Mouse (Mus musculus): ENCODE measurements around the gene Gsk3b.
A peak's percentile ranks its signal among the peaks of the same experiment; 100 is the strongest.
"Not testable (repeated sequence)": the region's sequence is repeated elsewhere in the genome, so short reads cannot be mapped to it uniquely, and the experiment has no call there.

Gsk3b gene

GRCm38 (mm10) chr16:38100569-38100968, 11.8 kb downstream of the Gsk3b start:
- DNase-seq (ENCODE audit: low read depth, low spot score): no peak

GRCm38 (mm10) chr16:38105453-38105852, 16.7 kb downstream of the Gsk3b start:
- no peak for DNase-seq (ENCODE audit: low read depth, low spot score)

- no peak for DNase-seq (ENCODE audit: low read depth, low spot score)
These were observed 17.7 kb downstream of the Gsk3b start for GRCm38 (mm10) chr16:38106542-38106941.

GRCm38 (mm10) chr16:38110001-38110400, 21.2 kb downstream of the Gsk3b start:
- no peak for DNase-seq (ENCODE audit: low read depth, low spot score)

GRCm38 (mm10) chr16:38110575-38110974, 21.8 kb downstream of the Gsk3b start:
- DNase-seq (ENCODE audit: low read depth, low spot score): no peak

- no peak for DNase-seq (ENCODE audit: low read depth, low spot score)
These were observed 25.3 kb downstream of the Gsk3b start for GRCm38 (mm10) chr16:38114074-38114473.

GRCm38 (mm10) chr16:38117909-38118308, 29.1 kb downstream of the Gsk3b start:
- not testable (repeated sequence) for DNase-seq (ENCODE audit: low read depth, low spot score)

GRCm38 (mm10) chr16:38118723-38119122, 29.9 kb downstream of the Gsk3b start:
- DNase-seq (ENCODE audit: low read depth, low spot score): no peak

GRCm38 (mm10) chr16:38119286-38119685, 30.5 kb downstream of the Gsk3b start:
- DNase-seq (ENCODE audit: low read depth, low spot score): no peak

- DNase-seq (ENCODE audit: low read depth, low spot score): peak; percentile 23
These were observed 40.4 kb downstream of the Gsk3b start for GRCm38 (mm10) chr16:38129171-38129570.

- DNase-seq (ENCODE audit: low read depth, low spot score): peak; percentile 20
These were observed 42.2 kb downstream of the Gsk3b start for GRCm38 (mm10) chr16:38131041-38131440.

GRCm38 (mm10) chr16:38131756-38132155, 43.0 kb downstream of the Gsk3b start:
- peak; percentile 67 for DNase-seq (ENCODE audit: low read depth, low spot score)

- no peak for DNase-seq (ENCODE audit: low read depth, low spot score)
These were observed 43.4 kb downstream of the Gsk3b start for GRCm38 (mm10) chr16:38132210-38132609.

- peak; percentile 48 for DNase-seq (ENCODE audit: low read depth, low spot score)
These were observed 48.5 kb downstream of the Gsk3b start for GRCm38 (mm10) chr16:38137296-38137695.

GRCm38 (mm10) chr16:38144898-38145297, 56.1 kb downstream of the Gsk3b start:
- no peak for DNase-seq (ENCODE audit: low read depth, low spot score)

GRCm38 (mm10) chr16:38150555-38150954, 61.8 kb downstream of the Gsk3b start:
- DNase-seq (ENCODE audit: low read depth, low spot score): no peak

GRCm38 (mm10) chr16:38157854-38158622, 69.2 kb downstream of the Gsk3b start:
- no peak for DNase-seq (ENCODE audit: low read depth, low spot score)

GRCm38 (mm10) chr16:38162019-38162418, 73.2 kb downstream of the Gsk3b start:
- no peak for DNase-seq (ENCODE audit: low read depth, low spot score)

- DNase-seq (ENCODE audit: low read depth, low spot score): no peak
These were observed 76.2 kb downstream of the Gsk3b start for GRCm38 (mm10) chr16:38164811-38165591.

- DNase-seq (ENCODE audit: low read depth, low spot score): no peak
These were observed 80.2 kb downstream of the Gsk3b start for GRCm38 (mm10) chr16:38168971-38169370.

- DNase-seq (ENCODE audit: low read depth, low spot score): no peak
These were observed 90.3 kb downstream of the Gsk3b start for GRCm38 (mm10) chr16:38179150-38179549.

GRCm38 (mm10) chr16:38181421-38181820, 92.6 kb downstream of the Gsk3b start:
- DNase-seq (ENCODE audit: low read depth, low spot score): no peak

All from CD4-positive helper T cell, adult 2 months (primary cell).